Mouse (Mus musculus): ENCODE data around the gene Mgat4a. TPM values are rescaled to one million over a fixed set of nuclear protein-coding genes. Genes with fewer than 3 reads are reported as not detected.
"Not testable (repeated sequence)": the region's sequence is repeated elsewhere in the genome, so short reads cannot be mapped to it uniquely, and the experiment has no call there.

Mgat4a gene
- polyA plus RNA-seq, 1 experiment from 2014 or later: 3.8 TPM

DNA sequence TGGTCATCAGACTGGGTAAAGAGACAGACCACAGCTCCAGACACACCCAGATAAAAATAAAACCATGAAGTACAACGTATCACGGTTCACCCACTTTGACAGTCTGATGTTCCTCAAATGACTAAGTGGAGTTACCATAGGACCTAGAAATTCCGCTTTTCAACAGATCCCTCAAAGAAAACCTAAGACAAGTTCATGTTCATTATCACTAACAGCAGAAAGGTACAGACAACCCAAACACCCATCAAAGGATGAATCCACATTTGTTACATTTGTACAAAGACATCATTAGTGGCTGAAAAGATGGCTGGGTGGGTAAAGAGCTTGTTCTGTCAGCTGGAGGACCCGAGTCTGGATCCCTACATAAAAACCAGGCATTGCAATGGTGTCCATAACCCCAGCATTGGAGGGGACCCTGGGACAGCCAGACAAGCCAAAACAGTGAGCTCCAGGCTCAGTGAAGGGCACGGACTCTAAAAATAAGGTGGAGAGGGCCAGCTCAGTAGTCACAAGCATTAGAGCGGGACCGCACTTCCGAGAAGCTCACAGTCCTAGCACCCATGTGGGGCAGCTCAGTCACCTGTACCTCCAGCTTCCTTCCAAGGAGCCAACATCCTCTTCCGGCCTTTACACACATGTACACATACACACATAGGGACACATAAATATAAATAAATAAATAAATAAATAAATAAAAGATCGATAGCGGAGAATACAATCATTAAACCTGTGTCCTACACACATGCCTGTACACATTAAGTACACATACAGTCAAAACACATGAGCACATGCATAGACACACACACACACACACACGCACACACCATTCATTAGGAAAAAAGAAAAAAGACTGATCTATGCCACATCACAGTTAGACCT is 8.9 kb downstream of the Mgat4a start:
- ATAC-seq (replicated peaks; ENCODE audit: insufficient number of reproducible peaks, insufficient read depth, low FRiP score, low read depth): no peak
- H3K4me3 ChIP-seq: no peak overlapping the region
- WGBS: 89% methylated on average over 12 of the region's 12 CpGs

DNA sequence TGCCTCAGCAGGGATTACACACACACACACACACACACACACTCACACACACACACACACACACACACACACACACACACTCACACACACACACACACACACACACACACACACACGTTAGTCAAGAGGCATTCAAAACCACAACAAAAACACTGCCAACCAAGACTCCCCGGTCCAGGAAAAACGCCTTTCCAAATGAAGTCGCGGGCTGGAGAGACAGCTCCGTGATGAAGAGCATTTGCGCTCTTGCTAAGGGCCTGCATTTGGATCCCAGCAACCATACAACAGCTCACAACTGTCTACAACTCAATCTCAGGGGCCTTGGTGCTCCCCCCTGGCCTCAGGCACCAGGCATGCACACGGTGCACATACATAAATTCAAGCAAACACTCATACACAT is 10.8 kb downstream of the Mgat4a start:
- Histone ChIP-seq H3K36me3 (no peaks in the 10 kb centered on the region), H3K9me3 (replicated peaks) (no peaks in the 10 kb centered on the region), H3K4me3 (no peak overlapping the region), H3K27me3 (no peaks in the 10 kb centered on the region), H3K9ac (no peak overlapping the region), H3K4me2 (no peak overlapping the region), H3K27ac (no peak overlapping the region), H3K4me1 (replicated peaks) (peaks cover 2% of the 10 kb centered on the region; the same call in 1 of the 2 replicates)
- no peak for ATAC-seq (replicated peaks; ENCODE audit: insufficient number of reproducible peaks, insufficient read depth, low FRiP score, low read depth)
- 71% methylated on average over 8 of the region's 8 CpGs for WGBS

More for the DNA sequence above, 8.9 kb downstream of the Mgat4a start:
- no peak overlapping the region for H3K27ac ChIP-seq
- no peak overlapping the region for H3K9ac ChIP-seq
- H3K27me3 ChIP-seq: no peaks in the 10 kb centered on the region
- H3K4me1 ChIP-seq (replicated peaks): peaks cover 2% of the 10 kb centered on the region; the same call in 1 of the 2 replicates
- no peak overlapping the region for H3K4me2 ChIP-seq
- no peaks in the 10 kb centered on the region for H3K9me3 ChIP-seq (replicated peaks)
- no peaks in the 10 kb centered on the region for H3K36me3 ChIP-seq

DNA sequence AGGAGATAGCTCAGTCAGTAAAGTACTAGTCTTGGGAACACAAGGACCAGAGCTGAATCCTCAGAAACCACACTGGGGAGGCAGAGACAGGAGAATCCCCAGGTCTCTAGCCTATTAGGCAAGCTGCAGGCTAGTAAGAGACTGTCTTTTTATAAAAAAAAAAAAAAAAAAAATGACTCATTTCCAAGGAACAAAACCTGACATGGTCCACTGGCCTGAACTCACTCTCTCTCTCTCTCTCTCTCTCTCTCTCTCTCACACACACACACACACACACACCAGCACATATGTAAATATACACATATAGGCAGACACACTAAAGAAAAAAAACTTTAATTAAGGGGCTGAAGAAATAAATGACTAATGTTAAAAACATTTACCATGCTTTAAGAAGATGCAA is 14.6 kb downstream of the Mgat4a start:
- Histone ChIP-seq H3K4me2 (no peak overlapping the region), H3K4me3 (no peak overlapping the region), H3K9me3 (replicated peaks) (no peaks in the 10 kb centered on the region), H3K4me1 (replicated peaks) (peaks cover 2% of the 10 kb centered on the region; the same call in 1 of the 2 replicates), H3K36me3 (no peaks in the 10 kb centered on the region), H3K9ac (no peak overlapping the region), H3K27ac (no peak overlapping the region), H3K27me3 (no peaks in the 10 kb centered on the region)
- ATAC-seq (replicated peaks; ENCODE audit: insufficient number of reproducible peaks, insufficient read depth, low FRiP score, low read depth): no peak

DNA sequence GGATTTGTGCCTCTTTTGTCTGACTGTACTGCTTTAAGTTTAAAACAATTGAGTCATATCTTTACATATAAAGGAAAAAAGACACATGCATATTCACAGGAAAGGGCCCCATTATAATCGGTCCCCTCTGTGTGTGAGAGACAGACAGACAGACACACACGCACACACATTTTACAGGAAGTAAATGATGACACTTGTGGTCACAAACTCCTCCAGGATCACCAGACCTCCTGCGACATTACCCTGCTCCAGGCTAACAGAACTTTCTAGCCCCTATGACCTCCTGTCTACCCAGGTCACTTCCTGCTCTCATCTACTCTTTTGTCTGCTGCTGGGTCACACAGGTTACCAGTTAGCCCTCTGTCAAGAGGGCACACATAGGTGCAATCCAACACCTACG is 16.1 kb downstream of the Mgat4a start:
- Histone ChIP-seq H3K4me2 (no peak overlapping the region), H3K4me3 (no peak overlapping the region), H3K9ac (no peak overlapping the region), H3K4me1 (replicated peaks) (0 out of 2 replicates have a peak, but pooled peaks cover 3% of the 10 kb centered on the region), H3K36me3 (no peaks in the 10 kb centered on the region), H3K9me3 (replicated peaks) (no peaks in the 10 kb centered on the region), H3K27ac (no peak overlapping the region), H3K27me3 (no peaks in the 10 kb centered on the region)
- WGBS: 77% methylated on average over 4 of the region's 4 CpGs
- ATAC-seq (replicated peaks; ENCODE audit: insufficient number of reproducible peaks, insufficient read depth, low FRiP score, low read depth): no peak

DNA sequence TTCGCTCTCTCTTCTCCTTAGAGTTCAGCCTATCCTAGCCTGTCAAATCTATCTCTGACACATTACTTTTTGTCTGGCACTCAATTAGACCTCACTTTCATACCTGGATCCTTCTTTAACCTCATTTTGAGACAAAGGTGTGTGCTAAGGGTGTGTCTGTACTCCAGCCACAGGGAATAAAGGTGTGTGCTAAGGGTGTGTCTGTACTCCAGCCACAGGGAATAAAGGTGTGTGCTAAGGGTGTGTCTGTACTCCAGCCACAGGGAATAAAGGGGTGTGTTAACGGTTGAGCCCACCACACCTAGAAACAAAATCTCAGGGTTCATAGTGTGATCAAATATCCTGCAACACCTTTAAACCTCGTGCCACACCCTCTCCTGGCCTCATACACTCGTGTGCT is 16.7 kb downstream of the Mgat4a start:
- H3K27me3 ChIP-seq; H3K27ac ChIP-seq; H3K36me3 ChIP-seq; ATAC-seq (replicated peaks; ENCODE audit: insufficient number of reproducible peaks, insufficient read depth, low FRiP score, low read depth); H3K9ac ChIP-seq; H3K4me2 ChIP-seq; H3K4me3 ChIP-seq; H3K9me3 ChIP-seq (replicated peaks); H3K4me1 ChIP-seq (replicated peaks): not testable (repeated sequence)
- WGBS: 78% methylated on average over 4 of the region's 4 CpGs

DNA sequence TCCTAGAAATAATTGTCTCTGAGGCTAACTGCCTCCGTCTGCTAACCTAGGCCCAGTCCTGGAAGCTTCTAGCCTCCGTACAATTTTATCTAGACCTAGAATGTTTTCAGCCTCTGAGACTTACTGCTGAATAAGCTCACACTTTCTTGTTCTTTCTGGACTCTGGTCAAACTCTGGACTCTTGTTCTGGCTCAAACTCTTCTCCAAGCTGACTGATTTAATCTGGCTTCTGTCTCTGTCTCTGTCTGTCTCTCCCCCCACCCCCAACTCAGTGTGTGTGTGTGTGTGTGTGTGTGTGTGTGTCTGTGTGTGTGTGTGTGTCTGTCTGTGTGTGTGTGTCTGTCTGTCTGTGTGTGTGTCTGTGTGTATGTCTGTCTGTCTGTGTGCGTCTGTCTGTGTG is 17.3 kb downstream of the Mgat4a start:
- ATAC-seq (replicated peaks; ENCODE audit: insufficient number of reproducible peaks, insufficient read depth, low FRiP score, low read depth); H3K9ac ChIP-seq; H3K4me2 ChIP-seq; H3K27me3 ChIP-seq; H3K9me3 ChIP-seq (replicated peaks); H3K4me1 ChIP-seq (replicated peaks); H3K36me3 ChIP-seq; H3K4me3 ChIP-seq; H3K27ac ChIP-seq: not testable (repeated sequence)
- WGBS: 81% methylated on average over 3 of the region's 3 CpGs

DNA sequence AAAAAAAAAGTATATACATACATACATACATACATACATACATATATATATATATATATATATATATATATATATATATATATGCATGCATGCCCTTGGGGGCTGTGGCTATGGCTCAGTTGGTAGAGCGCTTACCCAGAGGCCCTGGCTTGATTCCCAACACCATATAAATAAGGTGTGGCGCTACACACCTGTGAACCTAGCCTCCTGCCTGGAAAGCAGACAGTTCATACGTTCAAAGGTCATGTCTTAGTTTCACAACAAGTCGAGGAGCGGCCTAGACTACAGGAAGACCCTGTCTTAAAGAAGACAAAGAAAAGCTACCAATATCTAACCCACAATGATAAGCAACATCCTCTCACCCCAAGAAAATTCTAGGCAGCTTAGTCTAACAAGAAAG is 18.7 kb downstream of the Mgat4a start:
- no peak for ATAC-seq (replicated peaks; ENCODE audit: insufficient number of reproducible peaks, insufficient read depth, low FRiP score, low read depth)
- no peaks in the 10 kb centered on the region for H3K36me3 ChIP-seq
- peaks cover 9% of the 10 kb centered on the region for H3K4me1 ChIP-seq (replicated peaks)
- 77% methylated on average over 5 of the region's 5 CpGs for WGBS
- no peak overlapping the region for H3K9ac ChIP-seq
- no peaks in the 10 kb centered on the region for H3K9me3 ChIP-seq (replicated peaks)
- no peak overlapping the region for H3K4me3 ChIP-seq
- no peak overlapping the region for H3K27ac ChIP-seq
- no peaks in the 10 kb centered on the region for H3K27me3 ChIP-seq
- no peak overlapping the region for H3K4me2 ChIP-seq

DNA sequence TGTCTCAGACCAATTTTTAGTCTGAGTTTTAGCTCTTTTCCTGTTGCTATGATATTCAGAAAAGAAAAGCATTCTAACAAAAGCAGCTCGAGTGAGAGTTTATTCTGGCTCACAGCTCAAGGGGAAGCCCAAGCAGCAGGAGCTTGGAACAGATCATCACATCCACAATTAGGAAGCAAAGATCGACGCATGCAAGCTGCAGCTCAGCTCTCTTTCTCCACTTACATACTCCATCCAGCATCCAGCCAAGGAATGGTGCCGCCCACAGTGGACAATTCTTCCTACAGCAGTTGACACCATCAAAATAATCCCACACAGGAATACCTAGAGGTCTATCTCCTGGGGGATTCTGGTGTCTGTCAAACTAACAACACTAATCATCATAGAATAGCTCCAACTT is 22.0 kb downstream of the Mgat4a start:
- H3K4me2 ChIP-seq: no peak overlapping the region
- 76% methylated on average over 4 of the region's 4 CpGs for WGBS

DNA sequence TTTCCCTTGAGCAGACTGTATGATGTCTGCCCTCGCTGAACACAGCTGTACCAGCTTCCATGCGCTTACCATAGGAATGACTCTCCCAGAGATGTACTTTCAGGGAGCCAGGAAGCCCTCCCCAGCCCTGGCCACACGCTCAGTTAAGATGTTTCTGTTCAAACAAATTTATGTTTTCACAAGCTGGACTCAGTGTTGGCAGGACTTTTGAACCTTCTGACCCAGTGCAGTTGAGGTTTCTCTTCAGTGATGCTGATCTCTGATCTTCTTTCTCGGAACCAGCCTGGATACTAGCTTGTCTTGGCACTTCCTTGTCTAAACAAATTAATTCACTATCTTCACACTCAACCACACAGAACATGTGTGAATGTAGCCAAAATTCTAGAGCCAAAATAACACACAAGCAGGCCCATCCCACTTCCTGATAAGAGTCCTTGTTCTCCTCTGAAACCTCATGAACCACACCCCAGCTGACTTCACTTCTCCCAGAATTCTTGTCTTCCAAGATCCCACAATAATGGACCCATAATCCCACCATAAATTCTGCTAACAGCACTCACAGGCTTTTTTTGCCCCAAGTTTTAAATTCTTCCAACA is 22.6 kb downstream of the Mgat4a start:
- no peaks in the 10 kb centered on the region for H3K9me3 ChIP-seq (replicated peaks)
- no peak for ATAC-seq (replicated peaks; ENCODE audit: insufficient number of reproducible peaks, insufficient read depth, low FRiP score, low read depth)
- H3K36me3 ChIP-seq: no peaks in the 10 kb centered on the region
- no peak overlapping the region for H3K4me3 ChIP-seq
- H3K4me1 ChIP-seq (replicated peaks): peaks cover 12% of the 10 kb centered on the region
- no peak overlapping the region for H3K9ac ChIP-seq
- H3K4me2 ChIP-seq: no peak overlapping the region
- H3K27me3 ChIP-seq: no peaks in the 10 kb centered on the region
- WGBS: 62% methylated on average over 4 of the region's 4 CpGs
- H3K27ac ChIP-seq: peak overlapping the region; percentile 4; the same call in 1 of the 2 replicates

More for the DNA sequence above, 22.0 kb downstream of the Mgat4a start:
- H3K4me1 ChIP-seq (replicated peaks): peaks cover 9% of the 10 kb centered on the region
- H3K36me3 ChIP-seq: no peaks in the 10 kb centered on the region
- no peak overlapping the region for H3K9ac ChIP-seq
- no peak for ATAC-seq (replicated peaks; ENCODE audit: insufficient number of reproducible peaks, insufficient read depth, low FRiP score, low read depth)
- peak overlapping the region; percentile 4; the same call in 1 of the 2 replicates for H3K27ac ChIP-seq
- H3K4me3 ChIP-seq: no peak overlapping the region
- H3K27me3 ChIP-seq: no peaks in the 10 kb centered on the region
- H3K9me3 ChIP-seq (replicated peaks): no peaks in the 10 kb centered on the region

DNA sequence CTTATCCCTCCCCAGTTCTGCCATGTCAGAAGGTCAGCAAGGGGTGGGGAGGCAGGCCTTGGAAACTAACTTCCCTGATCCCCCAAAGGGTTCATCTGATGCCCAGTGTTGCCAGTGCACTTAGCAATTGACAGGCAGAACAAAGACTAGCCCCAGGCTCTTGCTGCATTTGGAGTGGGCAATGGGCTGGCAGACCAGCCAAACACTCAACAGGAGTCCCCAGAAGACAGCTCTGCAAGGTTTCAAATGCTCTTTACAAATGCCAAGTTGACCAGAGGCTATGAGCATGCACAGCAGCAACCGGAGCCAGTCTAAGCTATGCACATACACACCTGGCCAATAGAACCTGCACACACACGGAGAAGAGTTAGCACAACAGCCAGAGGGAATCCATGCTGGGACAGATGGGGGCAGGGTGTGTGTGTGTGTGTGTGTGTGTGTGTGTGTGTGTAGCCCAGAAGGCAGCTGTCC is 27.8 kb downstream of the Mgat4a start:
- Histone ChIP-seq H3K9me3 (replicated peaks) (no peaks in the 10 kb centered on the region), H3K27ac (peak overlapping the region; percentile 85), H3K4me1 (replicated peaks) (peaks cover 25% of the 10 kb centered on the region), H3K4me3 (no peak overlapping the region), H3K27me3 (no peaks in the 10 kb centered on the region), H3K9ac (0 out of 2 replicates have a peak overlapping the region, but pooled peaks have one; percentile 0), H3K4me2 (no peak overlapping the region), H3K36me3 (no peaks in the 10 kb centered on the region)
- WGBS: 65% methylated on average over 2 of the region's 2 CpGs
- ATAC-seq (replicated peaks; ENCODE audit: insufficient number of reproducible peaks, insufficient read depth, low FRiP score, low read depth): no peak

DNA sequence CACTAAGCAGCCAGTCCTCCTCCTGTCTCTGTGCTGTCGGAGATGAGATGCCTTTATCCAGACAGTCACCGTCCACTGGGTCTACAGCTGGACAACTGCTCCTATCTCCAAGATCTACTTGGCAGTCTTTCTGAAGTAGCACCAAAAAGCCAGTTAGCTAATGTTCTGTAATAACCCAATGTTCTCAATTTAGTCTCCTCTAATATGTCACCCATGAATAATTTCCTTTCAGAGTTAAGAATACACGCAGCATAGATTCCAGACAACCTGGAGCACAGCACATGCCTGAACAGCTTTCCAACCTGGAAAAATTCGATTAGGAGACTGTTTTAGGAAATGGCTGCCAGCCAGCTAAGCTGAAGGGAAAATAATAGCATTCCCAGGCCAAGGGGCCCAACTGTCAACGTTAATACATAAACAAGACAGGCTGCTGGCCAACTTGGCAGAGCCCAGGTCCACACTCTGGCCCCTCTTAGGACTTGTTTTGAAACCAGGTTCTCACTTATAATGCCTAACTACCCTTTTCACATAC is 28.6 kb downstream of the Mgat4a start:
- Histone ChIP-seq H3K27me3 (no peaks in the 10 kb centered on the region), H3K27ac (peak overlapping the region; percentile 85), H3K4me3 (no peak overlapping the region), H3K4me2 (peak overlapping the region; percentile 19; the same call in 1 of the 2 replicates), H3K4me1 (replicated peaks) (peaks cover 20% of the 10 kb centered on the region), H3K36me3 (no peaks in the 10 kb centered on the region), H3K9ac (0 out of 2 replicates have a peak overlapping the region, but pooled peaks have one; percentile 0), H3K9me3 (replicated peaks) (no peaks in the 10 kb centered on the region)
- ATAC-seq (replicated peaks; ENCODE audit: insufficient number of reproducible peaks, insufficient read depth, low FRiP score, low read depth): peak; percentile 56
- WGBS: 12% methylated on average over 5 of the region's 5 CpGs

All from heart, embryonic 15.5 days (tissue).